Mouse (Mus musculus) kidney, adult 2 months (tissue): ENCODE measurements around the gene 4930470P17Rik. TPM values are rescaled to one million over a fixed set of nuclear protein-coding genes. Genes with fewer than 3 reads are reported as not detected.

ENCODE experiments used
- DNase-seq: peaks from one replicate; pipeline ENCODE4 v3.0.0; 2021
- H3K27ac ChIP-seq: fragments of 200-500 bp; 2 replicates; pipeline ENCODE4 v1.5.1; 2012; ENCODE audit warnings: low read depth, low read length, control low read depth, inconsistent platforms; ENCODE audit not compliant: insufficient read depth
- H3K27me3 ChIP-seq: fragments of 200-500 bp; replicated peaks from 2 replicates; pipeline ENCODE4 v1.6.1; 2012; ENCODE audit warnings: mild to moderate bottlenecking, moderate library complexity, low read length, inconsistent platforms; ENCODE audit not compliant: control insufficient read depth, insufficient read depth
- H3K36me3 ChIP-seq: fragments of 200-500 bp; 2 replicates; pipeline ENCODE4 v1.6.1; 2012; ENCODE audit warnings: mild to moderate bottlenecking, moderate library complexity, low read length, inconsistent platforms; ENCODE audit not compliant: control insufficient read depth, insufficient read depth
- H3K4me1 ChIP-seq: fragments of 200-500 bp; 2 replicates; pipeline ENCODE4 v1.6.1; 2011; ENCODE audit warnings: low read length; ENCODE audit not compliant: control insufficient read depth, insufficient read depth
- H3K4me3 ChIP-seq: fragments of 200-500 bp; 2 replicates; pipeline ENCODE4 v1.5.1; 2011; ENCODE audit warnings: mild to moderate bottlenecking, low read depth, low read length, control low read depth; ENCODE audit not compliant: insufficient read depth
- CTCF ChIP-seq: fragments of 200-500 bp; conservative IDR thresholded peaks from 2 replicates; pipeline ENCODE4 v1.5.1; 2011; ENCODE audit warnings: low read depth, mild to moderate bottlenecking, control low read depth, low read length, moderate library complexity, mixed read lengths; ENCODE audit not compliant: insufficient read depth, insufficient read length
- POLR2A ChIP-seq: fragments of 200-500 bp; IDR thresholded peaks from one replicate; pipeline ENCODE4 v1.6.1; 2011; ENCODE audit warnings: low read depth, low read length, control low read depth
- WGBS: fragments of 180-500 bp; shearing (Covaris S2); methylation state at CpG from one replicate; pipeline ENCODE4 v1.1.7; 2018; 5-methylcytosine and 5-hydroxymethylcytosine counted together
- polyA plus RNA-seq: library from polyadenylated mRNA; depleted of rRNA; stranded (reverse); fragments of >200 nt; gene quantifications from 2 replicates; pipeline ENCODE4 v1.2.3, GENCODE M21; 2012

Gene 4930470P17Rik
- polyA plus RNA-seq, 1 experiment = not detected

DNA sequence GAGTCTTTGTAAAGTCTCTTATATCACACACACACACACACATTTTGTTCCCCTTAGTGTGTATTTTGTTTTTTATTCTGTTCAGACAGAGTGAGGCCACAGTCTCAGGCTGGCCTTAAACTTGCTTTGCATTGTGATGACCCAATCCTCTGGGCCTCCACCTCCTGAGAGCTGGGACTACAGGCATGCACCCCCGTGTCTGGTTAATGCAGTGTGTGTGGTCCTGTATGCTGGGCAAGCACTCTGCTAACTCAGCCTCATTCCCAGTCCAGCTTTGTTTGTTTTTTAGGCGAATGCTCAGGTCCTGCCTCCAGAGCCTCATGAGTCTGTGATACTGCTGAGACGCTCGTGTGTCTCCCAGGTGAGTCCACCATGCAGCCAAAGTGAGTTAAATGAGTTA, 53.8 kb downstream of the 4930470P17Rik start:
- no peak overlapping the region for H3K4me3 ChIP-seq
- 51% methylated on average over 4 of the region's 4 CpGs for WGBS

DNA sequence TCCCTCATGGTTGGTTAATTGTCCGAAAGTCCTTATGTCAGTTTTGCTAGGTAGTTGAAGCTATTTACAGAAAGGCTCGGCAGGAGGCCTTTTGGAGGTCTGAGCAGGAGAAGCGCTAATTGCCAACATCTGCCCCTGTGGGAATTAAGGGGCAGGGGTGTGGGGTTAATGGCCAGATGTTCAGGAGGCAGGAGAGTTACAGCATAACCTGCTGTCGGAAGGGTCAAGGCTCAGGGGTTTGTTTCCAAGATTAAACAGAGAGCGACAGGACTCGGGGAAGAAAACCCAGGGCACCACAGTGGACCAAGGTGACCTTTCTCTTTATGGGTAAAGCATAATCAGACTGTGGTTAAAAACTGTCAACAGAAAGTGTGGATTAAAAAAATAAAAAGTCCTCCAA, 54.3 kb downstream of the 4930470P17Rik start:
- TF ChIP-seq POLR2A (no peak), CTCF (no peak)
- Histone ChIP-seq H3K27me3 (no peaks in the 10 kb centered on the region), H3K4me1 (peaks cover 7% of the 10 kb centered on the region; the same call in 1 of the 2 replicates), H3K4me3 (no peak overlapping the region), H3K27ac (peak overlapping the region; percentile 22; the same call in 1 of the 2 replicates), H3K36me3 (no peaks in the 10 kb centered on the region)
- DNase-seq = peak; percentile 71
- 29% methylated on average over 6 of the region's 6 CpGs for WGBS

More for the DNA sequence above, 53.8 kb downstream of the 4930470P17Rik start:
- no peak for TF ChIP-seq CTCF
- no peak for TF ChIP-seq POLR2A
- Histone ChIP-seq H3K27me3 (no peaks in the 10 kb centered on the region), H3K27ac (peak overlapping the region; percentile 22), H3K36me3 (no peaks in the 10 kb centered on the region), H3K4me1 (peaks cover 7% of the 10 kb centered on the region; the same call in 1 of the 2 replicates)
- no peak for DNase-seq

DNA sequence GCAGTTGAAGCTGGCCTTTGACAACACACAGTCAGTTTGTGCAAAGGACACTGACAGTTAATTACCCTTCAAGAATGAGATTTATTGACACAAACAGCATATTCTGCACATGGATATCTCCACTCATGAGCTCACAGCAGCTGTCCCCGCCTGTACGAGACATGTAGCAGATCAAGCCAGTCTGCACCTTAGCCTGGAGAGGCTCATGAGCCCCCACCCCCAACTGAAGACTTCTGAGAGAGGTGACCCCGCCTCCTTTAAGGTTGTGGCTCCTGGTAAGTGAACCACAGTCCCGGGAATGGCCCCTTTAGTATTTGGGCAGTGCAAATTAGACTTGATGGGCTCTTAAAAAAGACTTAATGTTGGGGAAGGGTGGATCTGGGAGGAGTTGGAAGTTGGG, 56.1 kb downstream of the 4930470P17Rik start:
- 60% methylated on average over 4 of the region's 4 CpGs for WGBS
- Histone ChIP-seq H3K27me3 (no peaks in the 10 kb centered on the region), H3K36me3 (no peaks in the 10 kb centered on the region), H3K4me1 (peaks cover 7% of the 10 kb centered on the region; the same call in 1 of the 2 replicates), H3K4me3 (no peak overlapping the region), H3K27ac (no peak overlapping the region)
- DNase-seq = no peak
- TF ChIP-seq CTCF = no peak
- TF ChIP-seq POLR2A = no peak

DNA sequence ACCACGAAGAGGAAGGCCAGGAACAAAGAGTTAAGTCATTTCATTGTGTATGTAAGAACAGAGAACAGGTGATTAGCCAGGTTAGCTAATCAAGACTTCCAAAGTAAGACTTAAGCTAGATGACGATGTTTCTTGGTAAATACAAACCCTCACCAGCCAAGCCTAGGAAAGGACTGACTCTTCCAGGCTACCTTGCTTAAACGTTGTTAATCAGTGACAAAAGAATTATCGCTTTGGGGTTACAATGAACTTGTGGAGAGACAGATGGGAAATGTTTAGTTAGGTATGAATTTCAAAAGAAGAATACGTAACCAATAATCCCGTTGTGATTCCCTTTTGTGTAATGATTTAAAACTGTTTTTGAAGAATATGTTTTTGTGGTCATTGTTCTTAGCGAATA, 56.9 kb downstream of the 4930470P17Rik start:
- peaks cover 7% of the 10 kb centered on the region; the same call in 1 of the 2 replicates for H3K4me1 ChIP-seq
- H3K4me3 ChIP-seq = no peak overlapping the region
- peak; percentile 67 for DNase-seq
- peak overlapping the region; percentile 18; the same call in 1 of the 2 replicates for H3K27ac ChIP-seq
- no peaks in the 10 kb centered on the region for H3K27me3 ChIP-seq
- 41% methylated on average over 7 of the region's 7 CpGs for whole genome bisulfite sequencing
- TF ChIP-seq POLR2A = no peak
- no peak for TF ChIP-seq CTCF
- H3K36me3 ChIP-seq = no peaks in the 10 kb centered on the region

DNA sequence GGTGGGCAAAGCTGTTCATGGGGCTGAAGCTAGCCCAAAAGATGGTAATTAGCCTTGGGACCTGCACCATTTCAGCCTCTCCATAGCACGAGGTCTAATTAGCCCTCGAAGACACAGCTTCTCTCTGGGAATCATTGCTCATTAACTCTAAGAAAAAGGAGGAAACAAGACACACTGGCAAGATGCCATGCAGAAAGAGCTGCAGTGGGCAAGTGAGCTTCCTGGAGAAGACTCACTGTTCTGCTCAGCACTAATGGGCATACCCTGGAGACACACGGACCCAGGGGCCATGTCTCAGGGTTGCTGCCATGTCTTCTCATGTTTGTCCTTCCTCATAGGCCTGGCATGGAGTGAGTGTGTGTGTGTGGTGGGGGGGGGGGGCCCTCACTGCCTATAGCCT, 57.7 kb downstream of the 4930470P17Rik start:
- WGBS = 31% methylated on average over 3 of the region's 3 CpGs
- no peak for TF ChIP-seq CTCF
- TF ChIP-seq POLR2A = no peak
- Histone ChIP-seq H3K27me3 (no peaks in the 10 kb centered on the region), H3K36me3 (no peaks in the 10 kb centered on the region), H3K4me3 (no peak overlapping the region), H3K4me1 (peaks cover 7% of the 10 kb centered on the region; the same call in 1 of the 2 replicates), H3K27ac (no peak overlapping the region)
- DNase-seq = peak; percentile 70

DNA sequence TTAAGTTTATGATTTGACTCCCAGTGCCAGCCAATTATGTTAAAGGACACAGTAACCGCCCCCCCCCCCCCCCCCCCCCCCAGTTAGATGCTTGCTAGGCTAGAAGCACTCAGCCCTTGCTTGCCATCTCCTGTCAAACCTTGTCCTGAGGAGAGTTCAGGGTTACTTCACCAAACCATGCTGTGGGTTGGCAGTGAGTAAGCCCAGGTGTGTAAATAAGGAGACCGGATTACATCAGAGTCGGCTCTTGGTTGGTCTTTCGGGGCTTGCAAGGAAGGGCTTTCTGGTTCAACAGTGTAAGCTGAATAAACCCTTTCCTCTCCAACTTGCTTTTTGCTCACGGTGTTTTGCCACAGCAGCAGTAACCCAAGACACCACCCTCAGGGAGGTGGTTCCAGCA, 58.2 kb downstream of the 4930470P17Rik start:
- Histone ChIP-seq H3K27me3 (no peaks in the 10 kb centered on the region), H3K27ac (no peak overlapping the region), H3K4me1 (peaks cover 7% of the 10 kb centered on the region; the same call in 1 of the 2 replicates), H3K4me3 (no peak overlapping the region), H3K36me3 (no peaks in the 10 kb centered on the region)
- DNase-seq = no peak
- 76% methylated on average over 5 of the region's 5 CpGs for WGBS
- TF ChIP-seq CTCF = no peak
- TF ChIP-seq POLR2A = no peak

DNA sequence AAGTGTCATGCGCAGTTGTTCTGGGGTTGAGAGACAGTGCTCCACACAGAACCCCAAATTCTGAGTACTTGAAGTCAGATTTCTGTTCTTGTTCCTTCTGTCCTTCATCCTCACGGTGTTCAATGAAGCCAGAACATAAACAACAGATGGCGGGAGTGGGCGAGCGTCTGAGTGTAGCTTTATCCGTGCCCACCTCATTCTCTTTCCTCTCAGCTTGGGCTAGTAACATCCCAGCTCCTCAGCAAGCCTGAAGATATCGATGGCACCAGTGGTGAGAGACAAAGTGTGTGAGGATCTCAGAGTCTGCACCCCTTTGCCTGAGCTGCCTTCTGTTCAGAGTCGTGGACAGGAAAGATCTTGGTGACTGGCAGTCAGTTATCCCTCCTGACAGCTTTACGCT, 62.6 kb downstream of the 4930470P17Rik start:
- Histone ChIP-seq H3K4me3 (no peak overlapping the region), H3K27ac (no peak overlapping the region), H3K36me3 (no peaks in the 10 kb centered on the region), H3K27me3 (no peaks in the 10 kb centered on the region), H3K4me1 (no peaks in the 10 kb centered on the region)
- 75% methylated on average over 9 of the region's 9 CpGs for WGBS
- DNase-seq = no peak
- TF ChIP-seq CTCF (no peak), POLR2A (no peak)
